Mouse (Mus musculus): ENCODE results near the gene Dtx4. TPM values are rescaled to one million over a fixed set of nuclear protein-coding genes. Genes with fewer than 3 reads are reported as not detected.

The Dtx4 gene
- total RNA-seq, 2 experiments from 2014 or later = 3.9 to 4.2 TPM

- peak overlapping the region; percentile 76 for H3K27ac ChIP-seq
- peak; percentile 96 for DNase-seq
- peak overlapping the region; percentile 66 for H3K4me3 ChIP-seq
- TF ChIP-seq CTCF (IDR thresholded peaks at IDR 0.05) = no peak
- intact Hi-C loops (cut with DNase I) = no loop called here
These were observed 25.6 kb downstream of the Dtx4 start for GRCm38 (mm10) chr19:12475380-12476250.

- intact Hi-C loops (cut with DNase I) = no loop called here
- DNase-seq = no peak
- H3K27ac ChIP-seq = peak overlapping the region; percentile 53
- no peak overlapping the region for H3K4me3 ChIP-seq
- no peak for TF ChIP-seq CTCF (IDR thresholded peaks at IDR 0.05)
These were observed 27.3 kb downstream of the Dtx4 start for GRCm38 (mm10) chr19:12473951-12474350.

GRCm38 (mm10) chr19:12473201-12473641 lies 28.0 kb downstream of the Dtx4 start:
- H3K4me3 ChIP-seq = no peak overlapping the region
- no peak for DNase-seq
- H3K27ac ChIP-seq = peak overlapping the region; percentile 53; the same call in 1 of the 2 replicates

DNA sequence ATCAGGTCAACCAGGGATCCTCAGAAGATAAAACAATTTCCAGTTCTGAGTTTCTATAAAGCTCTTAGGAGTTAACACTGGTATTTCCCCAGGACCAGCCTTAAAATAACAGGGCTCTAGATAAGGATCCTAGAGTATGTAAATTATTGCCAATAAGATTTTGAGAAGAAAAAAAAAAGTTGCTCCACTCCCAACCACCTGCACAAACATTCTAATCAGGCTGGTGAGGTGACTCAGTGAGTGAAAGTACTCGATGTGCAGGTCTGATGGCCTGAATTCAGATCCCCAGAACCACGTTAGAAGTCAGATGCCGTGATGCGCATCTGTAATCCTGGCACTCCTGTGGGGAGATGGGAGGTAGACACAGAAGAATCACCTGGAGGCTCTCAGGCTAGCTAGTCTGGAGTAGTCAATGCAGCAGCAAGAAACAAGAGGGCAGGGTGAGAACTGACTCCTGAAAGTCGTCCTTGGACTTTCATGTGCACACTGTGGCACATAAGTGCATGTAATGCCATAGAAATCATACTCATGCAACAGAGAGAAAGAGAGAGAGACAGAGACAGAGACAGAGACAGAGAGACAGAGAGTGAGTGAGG lies 28.8 kb downstream of the Dtx4 start:
- DNase-seq = no peak
- H3K27ac ChIP-seq = peak overlapping the region; percentile 12; the same call in 1 of the 2 replicates
- intact Hi-C loops (cut with DNase I) = no loop called here

More at GRCm38 (mm10) chr19:12473201-12473641, 28.0 kb downstream of the Dtx4 start:
- no peak for TF ChIP-seq CTCF (IDR thresholded peaks at IDR 0.05)
- intact Hi-C loops (cut with DNase I) = no loop called here

DNA sequence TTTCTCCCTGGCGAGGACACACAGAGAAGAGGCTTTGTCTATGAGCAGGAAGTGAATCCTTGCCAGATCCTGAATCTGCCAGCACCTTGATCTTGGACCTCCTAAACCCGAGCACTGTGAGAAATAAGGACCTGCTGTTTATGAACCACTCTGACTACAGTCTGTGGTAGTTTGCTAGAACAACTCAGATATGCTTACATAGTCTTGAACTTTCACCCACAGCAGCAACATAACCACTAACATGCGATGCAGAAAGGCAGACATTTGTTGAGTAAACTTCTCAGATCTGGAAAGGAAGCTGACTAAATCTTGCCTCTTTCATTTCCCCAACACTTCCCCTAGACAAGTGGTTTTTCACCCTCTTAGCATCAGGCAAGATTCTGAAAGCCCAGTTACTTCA lies 29.4 kb downstream of the Dtx4 start:
- Histone ChIP-seq H3K4me3 (no peak overlapping the region), H3K27ac (peak overlapping the region; percentile 12)
- no peak for DNase-seq
- no peak for TF ChIP-seq CTCF (IDR thresholded peaks at IDR 0.05)
- intact Hi-C loops (cut with DNase I) = no loop called here

More for the DNA sequence above, 28.8 kb downstream of the Dtx4 start:
- H3K4me3 ChIP-seq = no peak overlapping the region
- no peak for TF ChIP-seq CTCF (IDR thresholded peaks at IDR 0.05)

GRCm38 (mm10) chr19:12467436-12467835 lies 33.8 kb downstream of the Dtx4 start:
- DNase-seq = no peak
- H3K4me3 ChIP-seq = no peak overlapping the region
- no peak overlapping the region for H3K27ac ChIP-seq
- peak; percentile 50 for TF ChIP-seq CTCF (IDR thresholded peaks at IDR 0.05)
- intact Hi-C loops (cut with DNase I) = loop anchor here (5.0 to 10.0 kb wide), 2 partner anchors 35 to 127 kb away; partner anchors contain the start of genes Dtx4 and Gm4952

DNA sequence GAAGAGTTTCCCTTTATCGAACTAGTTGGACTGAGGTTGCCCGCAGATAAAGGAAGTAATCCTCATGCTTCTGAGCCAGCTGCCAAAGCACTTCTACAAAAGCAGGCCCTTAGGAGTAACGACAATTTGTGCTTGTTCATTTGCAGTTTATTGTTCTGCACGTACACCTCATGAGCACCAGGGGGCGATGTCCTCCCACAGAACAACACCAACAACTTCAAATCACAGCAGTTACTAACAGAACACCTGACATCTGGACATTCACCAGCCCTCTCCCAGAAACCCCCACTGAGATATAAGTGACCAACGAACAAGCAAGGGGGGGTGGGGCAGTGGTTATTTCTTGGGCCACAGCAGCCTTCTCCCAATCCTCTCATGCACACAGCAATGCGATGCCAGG lies 35.0 kb downstream of the Dtx4 start:
- Histone ChIP-seq H3K27ac (no peak overlapping the region), H3K4me3 (no peak overlapping the region)
- TF ChIP-seq CTCF (IDR thresholded peaks at IDR 0.05) = peak; percentile 88
- DNase-seq = peak; percentile 66
- intact Hi-C loops (cut with DNase I) = loop anchor here (5.0 to 10.0 kb wide), 2 partner anchors 36 to 129 kb away; partner anchors contain the start of genes Dtx4 and Gm4952

DNA sequence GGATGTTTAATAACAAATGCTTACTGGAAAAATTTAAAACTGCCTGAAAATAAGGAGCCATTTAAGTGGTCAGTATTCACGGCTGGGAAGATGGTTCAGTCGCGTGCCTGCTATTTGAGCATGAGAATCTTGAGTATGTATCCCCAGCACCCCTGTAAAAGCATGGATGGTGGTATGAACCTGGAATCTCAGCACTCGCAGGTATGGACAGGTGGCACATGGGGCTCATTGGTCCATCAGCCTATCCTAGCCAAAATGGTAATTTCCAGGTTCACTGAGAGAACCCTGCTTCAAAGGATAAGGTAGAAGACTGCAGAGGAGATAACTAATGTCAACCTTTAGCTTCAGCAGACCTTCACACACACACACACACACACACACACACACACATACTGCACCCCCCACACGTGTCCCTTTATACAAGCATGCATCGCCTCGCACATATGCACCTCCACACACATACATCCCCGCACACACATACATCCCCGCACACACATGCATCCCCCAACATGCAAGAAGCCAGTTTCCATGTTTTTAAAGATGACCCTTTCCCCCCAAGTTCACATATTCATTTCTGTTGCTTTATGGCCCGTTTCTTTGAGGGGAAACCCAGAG lies 35.6 kb downstream of the Dtx4 start:
- no peak for TF ChIP-seq CTCF (IDR thresholded peaks at IDR 0.05)
- intact Hi-C loops (cut with DNase I) = loop anchor here (5.0 to 10.0 kb wide), 2 partner anchors 37 to 129 kb away; partner anchors contain the start of genes Dtx4 and Gm4952
- Histone ChIP-seq H3K4me3 (no peak overlapping the region), H3K27ac (no peak overlapping the region)
- DNase-seq = no peak

DNA sequence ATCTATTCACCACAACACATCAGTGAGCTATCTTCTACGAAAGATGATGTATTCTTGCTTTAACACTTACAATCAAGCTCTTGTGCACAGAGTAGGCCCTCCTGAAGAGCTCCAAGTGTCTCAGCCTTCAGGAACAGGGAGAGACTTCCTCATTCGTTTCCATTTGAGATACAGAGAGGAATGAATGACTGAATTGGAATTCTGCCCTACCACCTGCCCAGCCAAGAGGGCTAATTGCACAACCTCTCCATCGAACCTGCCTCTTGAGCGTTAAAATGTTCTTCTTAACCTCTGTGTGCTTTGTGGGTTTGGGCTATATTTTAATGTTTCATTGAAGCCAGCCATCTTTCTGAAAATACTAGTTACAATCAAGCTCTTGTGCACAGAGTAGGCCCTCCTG lies 36.6 kb downstream of the Dtx4 start:
- no peak for DNase-seq
- no peak for TF ChIP-seq CTCF (IDR thresholded peaks at IDR 0.05)
- Histone ChIP-seq H3K4me3 (no peak overlapping the region), H3K27ac (peak overlapping the region; percentile 44)
- intact Hi-C loops (cut with DNase I) = loop anchor here (5.0 to 10.0 kb wide), 2 partner anchors 38 to 130 kb away; partner anchors contain the start of genes Dtx4 and Gm4952

GRCm38 (mm10) chr19:12464127-12464526 lies 37.1 kb downstream of the Dtx4 start:
- Histone ChIP-seq H3K4me3 (no peak overlapping the region), H3K27ac (peak overlapping the region; percentile 44)
- intact Hi-C loops (cut with DNase I) = loop anchor here (10.0 kb wide), 1 partner anchor 131 kb away; the partner anchor contains the start of gene Gm4952
- TF ChIP-seq CTCF (IDR thresholded peaks at IDR 0.05) = no peak
- DNase-seq = no peak

DNA sequence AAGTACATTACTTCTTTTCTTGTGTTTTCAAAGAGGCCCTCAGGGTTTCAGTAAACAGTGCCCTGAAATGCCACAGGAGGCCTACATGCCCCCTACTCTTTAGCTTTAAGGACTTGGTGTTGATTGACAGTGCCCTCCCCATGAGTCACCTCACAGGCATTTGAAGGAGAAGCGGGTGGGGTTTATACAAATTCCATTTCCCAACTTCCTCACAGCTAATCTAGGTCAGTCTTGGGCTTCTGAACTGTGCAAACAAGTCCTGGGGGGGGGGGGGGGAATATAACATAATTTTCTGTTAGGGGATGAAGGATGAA lies 37.6 kb downstream of the Dtx4 start:
- intact Hi-C loops (cut with DNase I) = loop anchor here (10.0 kb wide), 1 partner anchor 131 kb away; the partner anchor contains the start of gene Gm4952
- H3K27ac ChIP-seq = peak overlapping the region; percentile 66
- TF ChIP-seq CTCF (IDR thresholded peaks at IDR 0.05) = no peak

More for the DNA sequence above, 37.6 kb downstream of the Dtx4 start:
- H3K4me3 ChIP-seq = no peak overlapping the region
- peak; percentile 42 for DNase-seq
